Mouse (Mus musculus) MEL (cell line): ENCODE data around the gene Kdm5a. TPM values are rescaled to one million over a fixed set of nuclear protein-coding genes. Genes with fewer than 3 reads are reported as not detected.
A peak's percentile ranks its signal among the peaks of the same experiment; 100 is the strongest.

Experiments
- DNase-seq: peaks from one replicate; pipeline ENCODE4 v3.0.0; 2011; ENCODE audit warnings: low read depth, low spot score
- H3K27ac ChIP-seq: 2 replicates; pipeline ENCODE4 v1.5.1; 2012; ENCODE audit warnings: low read depth, mild to moderate bottlenecking, control low read depth, low read length, moderate library complexity; ENCODE audit not compliant: control insufficient read depth
- H3K27me3 ChIP-seq, 2 experiments: fragments of 150-350 bp in 1 of 2; sonication (generic) in 1 of 2; 2 replicates each; pipeline ENCODE4 v1.6.1; 2012; ENCODE audit warnings: low read length in 2 of 2, mild to moderate bottlenecking in 2 of 2, improper control_type of control experiment in 1 of 2, moderate library complexity in 1 of 2; ENCODE audit not compliant: insufficient read depth in 2 of 2, control insufficient read depth in 1 of 2
- H3K36me3 ChIP-seq, 2 experiments: 2 replicates each; pipeline ENCODE4 v1.6.1; 2012 to 2014; ENCODE audit warnings: low read length in 2 of 2, improper control_type of control experiment in 1 of 2, inconsistent platforms in 1 of 2, mild to moderate bottlenecking in 1 of 2; ENCODE audit not compliant: insufficient read depth in 2 of 2, control insufficient read depth in 1 of 2
- H3K4me1 ChIP-seq, 2 experiments: fragments of 150-350 bp in 1 of 2; sonication (generic) in 1 of 2; 2 replicates each; pipeline ENCODE4 v1.6.1; 2012; ENCODE audit warnings: low read length in 2 of 2, improper control_type of control experiment in 1 of 2, mild to moderate bottlenecking in 1 of 2; ENCODE audit not compliant: insufficient read depth in 2 of 2, control insufficient read depth in 1 of 2
- H3K4me3 ChIP-seq, 2 experiments: fragments of 150-350 bp in 1 of 2; sonication (generic) in 1 of 2; 2 replicates each; pipeline ENCODE4 v1.5.1; 2012; ENCODE audit warnings: low read depth in 2 of 2, low read length in 2 of 2, mild to moderate bottlenecking in 2 of 2, moderate library complexity in 2 of 2, control low read depth in 1 of 2, improper control_type of control experiment in 1 of 2; ENCODE audit not compliant: control insufficient read depth in 1 of 2, insufficient read depth in 1 of 2
- H3K79me2 ChIP-seq: 2 replicates; pipeline ENCODE4 v1.6.1; 2012; ENCODE audit warnings: mild to moderate bottlenecking, low read length, moderate library complexity; ENCODE audit not compliant: control insufficient read depth, poor library complexity, insufficient read depth
- H3K9ac ChIP-seq: 2 replicates; pipeline ENCODE4 v1.6.1; 2012; ENCODE audit warnings: low read depth, mild to moderate bottlenecking, control low read depth, low read length, moderate library complexity; ENCODE audit not compliant: control insufficient read depth, poor library complexity, severe bottlenecking
- H3K9me3 ChIP-seq: fragments of 150-350 bp; sonication (generic); replicated peaks from 2 replicates; pipeline ENCODE4 v1.6.1; 2012; ENCODE audit warnings: mild to moderate bottlenecking, low read length, improper control_type of control experiment, moderate library complexity; ENCODE audit not compliant: insufficient read depth
- CHD1 ChIP-seq: IDR thresholded peaks from 2 replicates; pipeline ENCODE4 v1.6.1; 2012; ENCODE audit warnings: low read depth, mild to moderate bottlenecking, inconsistent platforms, low read length, improper control_type of control experiment
- CTCF ChIP-seq, 3 experiments: IDR thresholded peaks in 2 of 3; conservative IDR thresholded peaks in 1 of 3; 2 replicates each; pipeline ENCODE4 v1.5.1; 2011 to 2012; ENCODE audit warnings: low read length in 3 of 3, low read depth in 2 of 3, mild to moderate bottlenecking in 2 of 3, improper control_type of control experiment in 1 of 3, inconsistent platforms in 1 of 3, mixed read lengths in 1 of 3, moderate library complexity in 1 of 3; ENCODE audit not compliant: control insufficient read depth in 1 of 3, insufficient read depth in 1 of 3, poor library complexity in 1 of 3, severe bottlenecking in 1 of 3
- ELF1 ChIP-seq: IDR thresholded peaks from 2 replicates; pipeline ENCODE4 v1.6.1; 2014; ENCODE audit warnings: low read depth, mild to moderate bottlenecking, inconsistent platforms, low read length, improper control_type of control experiment, moderate library complexity
- EP300 ChIP-seq, 2 experiments: IDR thresholded peaks; 2 replicates each; pipeline ENCODE4 v1.6.1; 2011; ENCODE audit warnings: improper control_type of control experiment in 2 of 2, low read length in 2 of 2, low read depth in 1 of 2, mild to moderate bottlenecking in 1 of 2
- ETS1 ChIP-seq: IDR thresholded peaks from 2 replicates; pipeline ENCODE4 v1.6.1; 2012; ENCODE audit warnings: low read depth, mild to moderate bottlenecking, inconsistent platforms, low read length, improper control_type of control experiment, moderate library complexity
- GATA1 ChIP-seq: IDR thresholded peaks from 2 replicates; pipeline ENCODE4 v1.6.1; 2011; ENCODE audit warnings: low read depth, low read length, improper control_type of control experiment
- HCFC1 ChIP-seq: IDR thresholded peaks from 2 replicates; pipeline ENCODE4 v1.6.1; 2012; ENCODE audit warnings: low read depth, mild to moderate bottlenecking, inconsistent platforms, low read length, improper control_type of control experiment, moderate library complexity
- JUND ChIP-seq: IDR thresholded peaks from 2 replicates; pipeline ENCODE4 v1.6.1; 2011; ENCODE audit warnings: low read depth, mild to moderate bottlenecking, improper control_type of control experiment, low read length
- KAT2A ChIP-seq: conservative IDR thresholded peaks from 2 replicates; pipeline ENCODE4 v1.6.1; 2012; ENCODE audit warnings: low read depth, low read length, improper control_type of control experiment, inconsistent platforms
- MAFK ChIP-seq: IDR thresholded peaks from 2 replicates; pipeline ENCODE4 v1.6.1; 2011; ENCODE audit warnings: low read depth, mild to moderate bottlenecking, low read length, improper control_type of control experiment, borderline replicate concordance
- MAX ChIP-seq: IDR thresholded peaks from 2 replicates; pipeline ENCODE4 v1.6.1; 2011; ENCODE audit warnings: low read length, improper control_type of control experiment
- MAZ ChIP-seq: IDR thresholded peaks from 2 replicates; pipeline ENCODE4 v1.6.1; 2012; ENCODE audit warnings: low read depth, mild to moderate bottlenecking, inconsistent platforms, low read length, improper control_type of control experiment
- MEF2A ChIP-seq: IDR thresholded peaks from 2 replicates; pipeline ENCODE4 v1.6.1; 2014; ENCODE audit warnings: low read depth, mild to moderate bottlenecking, inconsistent platforms, low read length, improper control_type of control experiment; ENCODE audit not compliant: poor library complexity, insufficient replicate concordance, severe bottlenecking; ENCODE audit errors: extremely low read depth
- MXI1 ChIP-seq: IDR thresholded peaks from 2 replicates; pipeline ENCODE4 v1.6.1; 2011; ENCODE audit warnings: mild to moderate bottlenecking, low read depth, low read length, improper control_type of control experiment
- MYB ChIP-seq: IDR thresholded peaks from 2 replicates; pipeline ENCODE4 v1.6.1; 2011; ENCODE audit warnings: mild to moderate bottlenecking, low read depth, low read length, improper control_type of control experiment
- MYC ChIP-seq: IDR thresholded peaks from 2 replicates; pipeline ENCODE4 v1.6.1; 2011; ENCODE audit warnings: low read depth, mild to moderate bottlenecking, low read length, improper control_type of control experiment, moderate library complexity
- NELFE ChIP-seq: IDR thresholded peaks from 2 replicates; pipeline ENCODE4 v1.6.1; 2011; ENCODE audit warnings: low read depth, low read length, improper control_type of control experiment
- NRF1 ChIP-seq: IDR thresholded peaks from 2 replicates; pipeline ENCODE4 v1.6.1; 2014; ENCODE audit warnings: low read depth, mild to moderate bottlenecking, inconsistent platforms, low read length, improper control_type of control experiment, moderate library complexity; ENCODE audit not compliant: poor library complexity, insufficient read depth, severe bottlenecking
- POLR2A ChIP-seq, 2 experiments: IDR thresholded peaks; 2 replicates each; pipeline ENCODE4 v1.6.1; 2011 to 2012; ENCODE audit warnings: low read length in 2 of 2, mild to moderate bottlenecking in 2 of 2, control low read depth in 1 of 2, improper control_type of control experiment in 1 of 2, low read depth in 1 of 2, moderate library complexity in 1 of 2; ENCODE audit not compliant: control insufficient read depth in 1 of 2, insufficient read depth in 1 of 2, poor library complexity in 1 of 2
- POLR2AphosphoS2 ChIP-seq: IDR thresholded peaks from 2 replicates; pipeline ENCODE4 v1.6.1; 2011; ENCODE audit warnings: low read length, improper control_type of control experiment
- POLR2AphosphoS5 ChIP-seq: IDR thresholded peaks from 2 replicates; pipeline ENCODE4 v1.6.1; 2012; ENCODE audit warnings: low read depth, borderline replicate concordance, mild to moderate bottlenecking, inconsistent platforms, low read length, moderate library complexity, mixed read lengths
- RAD21 ChIP-seq: IDR thresholded peaks from 2 replicates; pipeline ENCODE4 v1.6.1; 2011; ENCODE audit warnings: mild to moderate bottlenecking, low read depth, low read length, improper control_type of control experiment
- RCOR1 ChIP-seq: IDR thresholded peaks from 2 replicates; pipeline ENCODE4 v1.6.1; 2012; ENCODE audit warnings: low read depth, mild to moderate bottlenecking, inconsistent platforms, low read length, improper control_type of control experiment
- SIN3A ChIP-seq: IDR thresholded peaks from 2 replicates; pipeline ENCODE4 v1.6.1; 2012; ENCODE audit warnings: low read length, improper control_type of control experiment, inconsistent platforms
- SMC3 ChIP-seq: IDR thresholded peaks from 2 replicates; pipeline ENCODE4 v1.6.1; 2011; ENCODE audit warnings: low read depth, low read length, improper control_type of control experiment
- TBP ChIP-seq: IDR thresholded peaks from 2 replicates; pipeline ENCODE4 v1.8.0; 2011; ENCODE audit warnings: low read depth, low read length, improper control_type of control experiment
- TCF12 ChIP-seq: IDR thresholded peaks from 2 replicates; pipeline ENCODE4 v1.6.1; 2014; ENCODE audit warnings: low read depth, mild to moderate bottlenecking, inconsistent platforms, low read length, improper control_type of control experiment, moderate library complexity
- UBTF ChIP-seq: IDR thresholded peaks from 2 replicates; pipeline ENCODE4 v1.6.1; 2012; ENCODE audit warnings: low read depth, mild to moderate bottlenecking, inconsistent platforms, low read length, improper control_type of control experiment, moderate library complexity, borderline replicate concordance; ENCODE audit not compliant: insufficient read depth
- USF1 ChIP-seq: IDR thresholded peaks from 2 replicates; pipeline ENCODE4 v1.6.1; 2014; ENCODE audit warnings: low read depth, mild to moderate bottlenecking, inconsistent platforms, low read length, improper control_type of control experiment, moderate library complexity
- USF2 ChIP-seq, 2 experiments: IDR thresholded peaks; 2 replicates each; pipeline ENCODE4 v1.6.1; 2011 to 2012; ENCODE audit warnings: improper control_type of control experiment in 2 of 2, low read length in 2 of 2, borderline replicate concordance in 1 of 2, inconsistent platforms in 1 of 2, low read depth in 1 of 2, mild to moderate bottlenecking in 1 of 2; ENCODE audit not compliant: insufficient read depth in 1 of 2
- ZC3H11A ChIP-seq: IDR thresholded peaks from 2 replicates; pipeline ENCODE4 v1.6.1; 2012; ENCODE audit warnings: low read depth, mild to moderate bottlenecking, inconsistent platforms, low read length, improper control_type of control experiment
- ZMIZ1 ChIP-seq: IDR thresholded peaks from 2 replicates; pipeline ENCODE4 v1.6.1; 2012; ENCODE audit warnings: low read depth, mild to moderate bottlenecking, inconsistent platforms, low read length, improper control_type of control experiment, moderate library complexity
- polyA plus RNA-seq, 2 experiments: library from polyadenylated mRNA; stranded (reverse) in 1 of 2; unstranded in 1 of 2; fragments of >175 nt in 1 of 2; fragments of >200 nt in 1 of 2; gene quantifications; 2 replicates each; pipeline versions ENCODE4 v1.2.1 to v1.2.4; 2012; ENCODE audit warnings: low replicate concordance in 2 of 2, low read depth in 1 of 2; ENCODE audit not compliant: insufficient read length in 2 of 2, insufficient read depth in 1 of 2, missing spikeins in 1 of 2
- total RNA-seq: library from RNA; depleted of rRNA; stranded (reverse); fragments of 300-350 nt; gene quantifications from 2 replicates; pipeline ENCODE4 v1.2.3, GENCODE M21; 2012

Gene Kdm5a
- total and polyA plus RNA-seq, 3 experiments, result 45.7 to 303 (median 121) TPM

- peaks cover 0 to 8% of the 10 kb centered on the region in 2 experiments; a peak in 2 of 4 replicates for H3K36me3 ChIP-seq
- TF ChIP-seq EP300 (IDR thresholded peaks at IDR 0.05; ENCODE audit: low read depth in 1 of 2, low read length in 2 of 2) (no peak), ZMIZ1 (0 out of 2 replicates have a peak, but pooled peaks have one; percentile 49), MAX (peak; percentile 10), MXI1 (peak; percentile 74), USF2 (IDR thresholded peaks at IDR 0.05; ENCODE audit: borderline replicate concordance in 1 of 2, insufficient read depth in 1 of 2, low read depth in 1 of 2, low read length in 2 of 2) (no peak), ETS1 (0 out of 2 replicates have a peak, but pooled peaks have one; percentile 19), JUND (no peak), CTCF (IDR thresholded peaks at IDR 0.05 in 2 of 3, conservative IDR thresholded peaks at IDR 0.05 in 1 of 3; ENCODE audit: control insufficient read depth in 1 of 3, insufficient read depth in 1 of 3, low read depth in 2 of 3, low read length in 3 of 3, poor library complexity in 1 of 3, severe bottlenecking in 1 of 3) (no peak), MAFK (no peak), KAT2A (peak; percentile 95), RCOR1 (no peak), HCFC1 (peak; percentile 100), TBP (peak; percentile 92), ELF1 (peak; percentile 69), GATA1 (no peak), MYC (peak; percentile 57), MYB (0 out of 2 replicates have a peak, but pooled peaks have one; percentile 42), NRF1 (peak; percentile 55; the same call in 1 of the 2 replicates), USF1 (peak; percentile 31; the same call in 1 of the 2 replicates), TCF12 (peak; percentile 22; the same call in 1 of the 2 replicates), RAD21 (no peak), NELFE (peak; percentile 90), MEF2A (no peak), SIN3A (peak; percentile 94), UBTF (no peak), CHD1 (no peak), POLR2AphosphoS5 (no peak; the same call in 1 of the 2 replicates), POLR2A (IDR thresholded peaks at IDR 0.05; ENCODE audit: control insufficient read depth in 1 of 2, insufficient read depth in 1 of 2, low read depth in 1 of 2, low read length in 2 of 2, poor library complexity in 1 of 2) (peak; percentile 57 to 93; a peak in 3 of 4 replicates), MAZ (peak; percentile 79; the same call in 1 of the 2 replicates), POLR2AphosphoS2 (peak; percentile 78; the same call in 1 of the 2 replicates), SMC3 (no peak), ZC3H11A (no peak)
- TF ChIP-seq, all 39 proteins: peak for 18
- Histone ChIP-seq H3K27ac (peak overlapping the region; percentile 94), H3K9me3 (no peaks in the 10 kb centered on the region), H3K27me3 (no peaks in the 10 kb centered on the region), H3K9ac (peak overlapping the region; percentile 80), H3K4me3 (peak overlapping the region; percentile 73 to 87), H3K4me1 (peaks cover 0 to 5% of the 10 kb centered on the region in 2 experiments; a peak in 2 of 4 replicates), H3K79me2 (peaks cover 9% of the 10 kb centered on the region)
- peak; percentile 98 for DNase-seq
These were observed 6.7 kb upstream of the Kdm5a start for GRCm38 (mm10) chr6:120356951-120357945.
